Mouse (Mus musculus): ENCODE data around the gene Pln. TPM values are rescaled to one million over a fixed set of nuclear protein-coding genes. Genes with fewer than 3 reads are reported as not detected.

The Pln gene
- polyA plus RNA-seq (2015; fragmentation: Nextera tagmentation; extraction: Ambion mirVana) = 1.7 and 1.8 TPM in 2 replicates

- H3K9ac ChIP-seq = no peak within 1 kb of the TSS
- 83% methylated on average over 6 of the region's 6 CpGs for WGBS
- no peak for ATAC-seq (ENCODE audit: low read depth)
Measured at GRCm38 (mm10) chr10:53337162-53337923, at the start of gene Pln. Gene Pln (plus strand): TSS chr10:53337667.

GRCm38 (mm10) chr10:53305867-53306266 lies 31.6 kb upstream of the Pln start:
- no peak overlapping the region for H3K27ac ChIP-seq (replicated peaks)
- 35% methylated on average over 3 of the region's 3 CpGs for WGBS
- no peak overlapping the region for H3K4me3 ChIP-seq
- H3K4me2 ChIP-seq = no peak overlapping the region
- peaks cover 4% of the 10 kb centered on the region; the same call in 1 of the 2 replicates for H3K4me1 ChIP-seq (replicated peaks)
- peaks cover 5% of the 10 kb centered on the region; the same call in 1 of the 2 replicates for H3K36me3 ChIP-seq
- H3K27me3 ChIP-seq = no peaks in the 10 kb centered on the region
- H3K9me3 ChIP-seq = no peaks in the 10 kb centered on the region
- H3K9ac ChIP-seq = no peak overlapping the region
- ATAC-seq (ENCODE audit: low read depth) = peak; percentile 67

More at GRCm38 (mm10) chr10:53337162-53337923, at the start of gene Pln:
- Histone ChIP-seq H3K36me3 (no peaks in the 10 kb centered on the region), H3K4me2 (no peak within 1 kb of the TSS), H3K27me3 (no peaks in the 10 kb centered on the region), H3K4me3 (no peak within 1 kb of the TSS), H3K27ac (replicated peaks) (no peak within 1 kb of the TSS), H3K4me1 (replicated peaks) (no peaks in the 10 kb centered on the region), H3K9me3 (no peaks in the 10 kb centered on the region)

DNA sequence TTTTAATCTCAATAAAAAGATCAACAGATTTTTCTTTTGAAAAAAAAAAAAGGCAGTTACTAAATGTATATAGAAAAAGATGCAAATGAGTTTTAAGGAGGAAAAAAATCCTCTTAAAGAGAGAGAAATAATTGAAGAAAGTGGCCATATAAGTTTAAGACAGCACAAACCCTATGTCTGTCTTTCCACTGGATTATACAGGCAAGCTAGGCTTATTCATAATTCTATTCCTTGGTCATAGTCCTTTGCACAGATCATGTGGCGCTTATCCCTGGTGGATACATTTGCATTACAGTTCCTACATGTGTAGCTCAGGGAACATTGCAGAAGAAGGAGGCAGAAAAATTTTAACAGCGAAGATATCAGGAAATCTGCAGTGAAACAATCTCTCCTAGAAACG lies 30.8 kb upstream of the Pln start:
- no peak for ATAC-seq (ENCODE audit: low read depth)
- 0 out of 2 replicates have a peak, but pooled peaks cover 3% of the 10 kb centered on the region for H3K36me3 ChIP-seq
- no peak overlapping the region for H3K4me2 ChIP-seq
- 92% methylated on average over 3 of the region's 3 CpGs for WGBS
- no peaks in the 10 kb centered on the region for H3K27me3 ChIP-seq
- peaks cover 4% of the 10 kb centered on the region; the same call in 1 of the 2 replicates for H3K4me1 ChIP-seq (replicated peaks)
- no peak overlapping the region for H3K9ac ChIP-seq
- no peak overlapping the region for H3K4me3 ChIP-seq
- no peak overlapping the region for H3K27ac ChIP-seq (replicated peaks)
- no peaks in the 10 kb centered on the region for H3K9me3 ChIP-seq

DNA sequence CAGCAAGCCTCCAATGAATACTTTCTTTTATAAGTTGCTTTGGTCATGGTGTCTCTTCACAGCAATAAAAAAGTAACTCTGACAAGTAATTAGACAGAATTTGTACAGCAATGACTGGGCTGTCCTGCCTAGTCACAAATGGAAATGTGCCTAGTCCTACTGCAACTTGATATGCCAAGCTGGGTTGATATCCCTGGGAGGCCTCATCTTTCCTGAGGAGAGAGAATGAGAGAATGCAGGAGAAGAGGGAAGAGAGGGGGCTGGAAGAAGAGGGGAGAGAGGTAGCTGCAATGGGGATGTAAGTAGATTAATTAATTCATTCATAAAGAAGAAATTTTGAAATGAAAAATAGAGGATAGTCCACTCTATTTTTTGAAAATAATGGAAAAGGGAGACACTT lies 14.1 kb upstream of the Pln start:
- H3K9me3 ChIP-seq = no peaks in the 10 kb centered on the region
- no peak overlapping the region for H3K4me2 ChIP-seq
- no peak overlapping the region for H3K4me3 ChIP-seq
- no peak overlapping the region for H3K9ac ChIP-seq
- ATAC-seq (ENCODE audit: low read depth) = no peak
- H3K27me3 ChIP-seq = no peaks in the 10 kb centered on the region
- H3K4me1 ChIP-seq (replicated peaks) = no peaks in the 10 kb centered on the region
- no peaks in the 10 kb centered on the region for H3K36me3 ChIP-seq
- H3K27ac ChIP-seq (replicated peaks) = no peak overlapping the region

GRCm38 (mm10) chr10:53324663-53325062 lies 12.8 kb upstream of the Pln start:
- 85% methylated on average over 1 of the region's 1 CpGs for WGBS
- Histone ChIP-seq H3K9ac (no peak overlapping the region), H3K4me2 (no peak overlapping the region), H3K9me3 (no peaks in the 10 kb centered on the region), H3K27ac (replicated peaks) (no peak overlapping the region), H3K27me3 (no peaks in the 10 kb centered on the region), H3K4me1 (replicated peaks) (no peaks in the 10 kb centered on the region), H3K4me3 (no peak overlapping the region), H3K36me3 (no peaks in the 10 kb centered on the region)
- no peak for ATAC-seq (ENCODE audit: low read depth)

DNA sequence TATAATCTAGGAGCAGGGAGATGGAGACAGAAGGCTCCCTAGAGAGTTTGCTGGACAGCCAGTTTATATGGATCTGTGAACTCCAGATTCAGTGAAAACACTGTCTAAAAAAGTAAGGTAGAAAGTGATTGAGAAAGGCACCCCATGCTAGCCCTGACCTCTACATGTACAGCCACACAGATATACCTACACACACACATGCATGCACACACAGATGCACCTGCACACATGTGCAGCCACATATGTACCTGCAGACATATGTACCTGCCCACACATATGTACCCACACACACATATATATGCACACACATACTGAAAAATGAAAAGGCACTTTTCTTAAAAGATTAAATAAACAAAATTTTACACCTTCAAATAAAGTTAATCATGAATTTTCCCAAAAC lies 11.1 kb upstream of the Pln start:
- ATAC-seq (ENCODE audit: low read depth) = no peak
- Histone ChIP-seq H3K36me3 (no peaks in the 10 kb centered on the region), H3K4me2 (no peak overlapping the region), H3K27ac (replicated peaks) (no peak overlapping the region), H3K9me3 (no peaks in the 10 kb centered on the region), H3K4me3 (no peak overlapping the region), H3K9ac (no peak overlapping the region), H3K4me1 (replicated peaks) (no peaks in the 10 kb centered on the region), H3K27me3 (no peaks in the 10 kb centered on the region)

GRCm38 (mm10) chr10:53329257-53329656 lies 8.2 kb upstream of the Pln start:
- Histone ChIP-seq H3K9ac (no peak overlapping the region), H3K4me1 (replicated peaks) (no peaks in the 10 kb centered on the region), H3K27ac (replicated peaks) (no peak overlapping the region), H3K27me3 (no peaks in the 10 kb centered on the region), H3K4me3 (no peak overlapping the region), H3K4me2 (no peak overlapping the region), H3K9me3 (no peaks in the 10 kb centered on the region), H3K36me3 (no peaks in the 10 kb centered on the region)
- WGBS = 85% methylated on average over 3 of the region's 3 CpGs
- ATAC-seq (ENCODE audit: low read depth) = no peak

DNA sequence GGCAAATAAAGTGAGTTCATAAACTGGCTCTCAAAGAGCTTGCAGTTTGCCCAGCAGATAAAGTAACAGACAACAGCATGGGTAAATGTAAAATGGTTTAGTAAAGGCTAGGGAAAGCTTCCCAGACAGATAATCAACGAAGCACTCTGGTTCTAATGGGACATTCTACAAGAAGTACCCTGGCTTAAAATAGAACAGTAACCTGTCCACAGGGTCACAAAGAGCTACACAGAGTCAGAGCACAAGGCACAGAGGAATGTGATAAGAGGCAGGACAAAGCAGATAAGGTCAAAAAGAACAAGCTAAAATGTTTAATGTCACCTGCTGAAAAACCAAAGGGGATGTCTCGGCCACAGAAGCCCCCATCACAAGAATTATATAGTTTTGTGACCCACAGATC lies 4.7 kb upstream of the Pln start:
- no peak for ATAC-seq (ENCODE audit: low read depth)
- no peak overlapping the region for H3K4me2 ChIP-seq
- no peaks in the 10 kb centered on the region for H3K9me3 ChIP-seq
- WGBS = 86% methylated on average over 2 of the region's 2 CpGs
- H3K4me1 ChIP-seq (replicated peaks) = no peaks in the 10 kb centered on the region
- H3K9ac ChIP-seq = no peak overlapping the region
- H3K27ac ChIP-seq (replicated peaks) = no peak overlapping the region
- no peak overlapping the region for H3K4me3 ChIP-seq
- no peaks in the 10 kb centered on the region for H3K27me3 ChIP-seq
- H3K36me3 ChIP-seq = no peaks in the 10 kb centered on the region

GRCm38 (mm10) chr10:53335266-53335665 lies 2.2 kb upstream of the Pln start:
- no peak overlapping the region for H3K27ac ChIP-seq (replicated peaks)
- no peaks in the 10 kb centered on the region for H3K36me3 ChIP-seq
- H3K9me3 ChIP-seq = no peaks in the 10 kb centered on the region
- H3K9ac ChIP-seq = no peak overlapping the region
- ATAC-seq (ENCODE audit: low read depth) = no peak
- H3K27me3 ChIP-seq = no peaks in the 10 kb centered on the region
- H3K4me3 ChIP-seq = no peak overlapping the region
- 89% methylated on average over 2 of the region's 2 CpGs for WGBS
- no peak overlapping the region for H3K4me2 ChIP-seq
- no peaks in the 10 kb centered on the region for H3K4me1 ChIP-seq (replicated peaks)

GRCm38 (mm10) chr10:53335974-53336373 lies 1.5 kb upstream of the Pln start:
- no peaks in the 10 kb centered on the region for H3K4me1 ChIP-seq (replicated peaks)
- H3K4me3 ChIP-seq = no peak overlapping the region
- 94% methylated on average over 3 of the region's 3 CpGs for WGBS
- H3K9ac ChIP-seq = no peak overlapping the region
- no peak for ATAC-seq (ENCODE audit: low read depth)
- no peaks in the 10 kb centered on the region for H3K27me3 ChIP-seq
- H3K9me3 ChIP-seq = no peaks in the 10 kb centered on the region
- H3K27ac ChIP-seq (replicated peaks) = no peak overlapping the region
- no peak overlapping the region for H3K4me2 ChIP-seq
- no peaks in the 10 kb centered on the region for H3K36me3 ChIP-seq

DNA sequence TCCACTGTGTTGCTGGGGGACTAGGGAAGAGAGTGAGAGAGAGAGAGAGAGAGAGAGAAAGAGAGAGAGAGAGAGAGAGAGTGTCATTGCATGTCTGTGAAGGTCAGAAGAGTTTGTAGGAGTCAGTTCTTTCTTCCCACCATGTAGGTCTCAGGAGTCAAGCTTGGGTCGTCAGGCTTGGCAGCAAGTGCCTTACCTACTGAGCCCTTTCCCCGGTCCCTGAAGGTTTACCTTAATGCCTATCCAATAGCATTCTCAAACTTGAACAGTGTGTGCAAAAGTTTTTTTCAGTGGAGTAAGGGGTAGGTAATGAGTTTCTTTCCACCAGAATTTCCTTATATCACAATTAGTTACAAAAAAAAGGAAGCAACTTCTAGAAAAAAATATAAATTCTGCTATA lies 1.6 kb downstream of the Pln start:
- Histone ChIP-seq H3K9ac (no peak overlapping the region), H3K36me3 (no peaks in the 10 kb centered on the region), H3K9me3 (no peaks in the 10 kb centered on the region), H3K4me2 (no peak overlapping the region), H3K27ac (replicated peaks) (no peak overlapping the region), H3K4me1 (replicated peaks) (peaks cover 7% of the 10 kb centered on the region), H3K27me3 (no peaks in the 10 kb centered on the region), H3K4me3 (no peak overlapping the region)
- no peak for ATAC-seq (ENCODE audit: low read depth)
- WGBS = 61% methylated on average over 2 of the region's 2 CpGs

DNA sequence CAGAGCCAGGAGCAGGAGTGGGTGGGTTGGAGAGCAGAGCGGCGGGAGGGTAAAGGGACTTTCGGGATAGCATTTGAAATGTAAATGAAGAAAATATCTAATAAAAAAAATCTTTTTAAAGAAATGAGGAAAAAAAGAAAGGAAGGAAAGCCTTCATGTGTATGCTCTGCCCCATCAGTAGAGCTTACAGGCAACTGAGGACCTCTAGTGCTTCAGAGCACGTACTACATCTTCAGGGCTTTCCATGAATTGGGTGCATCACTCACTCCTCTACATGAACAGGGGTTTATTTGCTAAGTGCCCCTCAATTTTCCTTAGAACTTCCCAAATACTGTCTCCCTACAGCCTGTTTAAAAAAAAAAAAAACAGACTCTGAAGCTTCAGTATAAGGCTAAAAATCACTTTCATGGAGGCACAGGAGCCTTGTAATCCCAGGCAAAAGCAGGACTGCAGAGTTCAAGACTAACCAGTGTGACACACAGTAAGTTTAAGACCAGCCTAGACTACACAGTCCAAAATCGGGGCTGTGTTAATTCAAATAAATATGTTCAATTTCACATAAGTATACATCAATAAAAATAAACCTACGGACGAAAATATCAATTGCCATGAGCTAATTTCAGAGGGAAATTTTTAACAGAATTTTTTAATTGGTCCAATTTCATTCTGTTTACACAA lies 4.0 kb downstream of the Pln start:
- Histone ChIP-seq H3K9ac (no peak overlapping the region), H3K27me3 (no peaks in the 10 kb centered on the region), H3K4me3 (no peak overlapping the region), H3K4me1 (replicated peaks) (peaks cover 8% of the 10 kb centered on the region), H3K4me2 (no peak overlapping the region), H3K9me3 (no peaks in the 10 kb centered on the region), H3K36me3 (no peaks in the 10 kb centered on the region), H3K27ac (replicated peaks) (no peak overlapping the region)
- no peak for ATAC-seq (ENCODE audit: low read depth)
- WGBS = 82% methylated on average over 7 of the region's 7 CpGs

All from neural tube, embryonic 13.5 days (tissue).